7 mouse cellular contexts compared by ENCODE assay signal in the genomic region with DNA sequence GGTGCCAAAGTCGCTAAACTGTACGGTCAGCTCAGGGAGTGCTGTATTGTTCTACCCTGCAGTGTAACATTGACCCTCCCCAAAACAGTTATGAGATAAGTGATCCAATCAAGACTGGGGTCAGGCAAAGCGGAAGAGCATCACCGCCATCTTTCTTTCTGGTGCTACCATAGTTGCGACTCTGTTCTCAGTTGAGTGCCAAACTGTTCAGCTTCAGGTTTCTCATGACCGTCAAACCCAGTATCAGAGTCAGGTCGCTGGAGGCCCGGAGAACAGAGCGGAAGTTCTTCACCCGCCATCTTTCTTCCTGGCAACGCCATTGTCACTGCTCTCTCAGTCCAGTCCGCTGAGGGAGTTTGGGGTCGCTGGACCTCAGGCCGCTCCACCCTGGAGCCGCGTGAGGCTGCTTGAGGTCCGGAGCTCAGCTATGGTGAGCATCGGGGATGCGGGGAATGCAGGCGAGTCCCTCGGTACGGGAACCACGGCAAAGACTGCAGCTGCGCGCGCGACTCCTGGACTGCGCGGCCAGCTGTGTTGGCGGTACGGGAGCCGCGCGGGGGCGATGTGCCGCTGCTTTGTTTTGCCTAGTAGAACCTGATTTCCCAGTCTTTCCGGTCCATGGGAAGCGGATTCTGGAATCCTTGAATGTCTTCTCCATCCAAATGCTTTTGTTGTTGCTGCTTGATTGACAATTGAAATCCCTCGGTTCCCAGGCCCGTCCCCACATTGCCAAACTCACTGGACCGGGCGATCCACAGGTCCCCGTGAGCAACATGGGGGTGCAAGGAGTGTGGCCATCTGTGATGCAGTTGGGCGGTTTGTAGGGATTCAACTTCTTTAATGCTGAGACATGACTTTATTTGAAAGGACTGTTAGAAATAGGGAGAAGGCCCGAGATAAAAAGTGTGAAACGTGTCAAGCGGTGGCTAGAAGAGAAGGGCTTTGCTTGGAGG. TPM values are rescaled to one million over a fixed set of nuclear protein-coding genes. Genes with fewer than 3 reads are reported as not detected.
DNase-seq lines count a peak whose midpoint lies in the region; ATAC-seq lines count a peak whose summit lies in the region.

A gene (plus strand): TSS at position 300 of the 953 bp plus-strand sequence.
A gene (plus strand): TSS at position 327 of the 953 bp plus-strand sequence.

- H3K4me3 ChIP-seq in intestine, embryonic 14.5 days (ENCODE audit: low read depth, low read length), result peak within 1 kb of the TSS; percentile 59

- H3K4me1 ChIP-seq in intestine, embryonic 14.5 days (replicated peaks; ENCODE audit: control insufficient read depth, insufficient read depth, low read length), result 0 out of 2 replicates have a peak, but pooled peaks cover 3% of the 10 kb centered on the region

- peak within 1 kb of the TSS; percentile 92 for H3K27ac ChIP-seq in intestine, embryonic 14.5 days (ENCODE audit: low read depth)

- 0 out of 2 replicates have a peak, but pooled peaks cover 3% of the 10 kb centered on the region for H3K9me3 ChIP-seq in intestine, embryonic 14.5 days (ENCODE audit: control insufficient read depth, low read length)

- WGBS in intestine, embryonic 14.5 days, result 8% methylated on average over 47 of the region's 47 CpGs

- H3K27me3 ChIP-seq in intestine, embryonic 14.5 days (replicated peaks; ENCODE audit: control insufficient read depth, insufficient read depth, low read length), result no peaks in the 10 kb centered on the region

- H3K36me3 ChIP-seq in intestine, embryonic 14.5 days (ENCODE audit: control insufficient read depth, insufficient read depth, low read length), result peaks cover 3% of the 10 kb centered on the region; the same call in 1 of the 2 replicates

- H3K9ac ChIP-seq in intestine, embryonic 14.5 days (ENCODE audit: low read length), result peak within 1 kb of the TSS; percentile 82

- intact Hi-C loops in left cerebral cortex, postnatal 14 days (cut with DNase I), result no loop called here

- H3K4me2 ChIP-seq in intestine, embryonic 14.5 days (ENCODE audit: low read length), result peak within 1 kb of the TSS; percentile 59

- peak; percentile 94 for ATAC-seq in intestine, embryonic 14.5 days (replicated peaks; ENCODE audit: low FRiP score, low TSS enrichment, low read depth)

- peak; percentile 81 to 87 for DNase-seq in adrenal gland, adult 18-20 months (ENCODE audit: low spot score in 2 of 2)
- peak; percentile 89 for DNase-seq in embryo, embryonic 11 days
- DNase-seq in gastrocnemius, postnatal 25 days, result peak; percentile 86
- peak; percentile 95 for DNase-seq in intestine, embryonic 14.5 days (ENCODE audit: low spot score)
- peak; percentile 87 to 88 for DNase-seq in left cerebral cortex, postnatal 14 days (ENCODE audit: low spot score in 2 of 2)
- peak; percentile 82 for DNase-seq in mesoderm, embryonic 11.5 days (ENCODE audit: low read depth, low spot score)
- peak; percentile 83 for DNase-seq in right cerebral cortex, postnatal 4 days

RNA-seq across cellular contexts. Expression of the first gene that starts in this region (rescaled TPM):
- 1 to 10 TPM; 5.4 to 7.0 TPM for total RNA-seq in adrenal gland, adult 18-20 months (2021)
- total RNA-seq in gastrocnemius, postnatal 25 days (2021), result 1 to 10 TPM; 2.5 to 2.6 TPM
- polyA plus RNA-seq in intestine, embryonic 14.5 days (2014; fragmentation: Nextera tagmentation; extraction: Ambion mirVana), result 4.1 and 6.4 TPM in 2 replicates
- total RNA-seq in left cerebral cortex, postnatal 14 days (2021), result 10 to 100 TPM; 11.4 to 12.9 TPM

RNA-seq across cellular contexts. Expression of the second gene that starts in this region (rescaled TPM):
- 10 to 100 TPM; 26.5 to 36.6 TPM for total RNA-seq in adrenal gland, adult 18-20 months (2021)
- total RNA-seq in gastrocnemius, postnatal 25 days (2021), result 10 to 100 TPM; 14.5 to 18.5 TPM
- polyA plus RNA-seq in intestine, embryonic 14.5 days (2014; fragmentation: Nextera tagmentation; extraction: Ambion mirVana), result 23.1 and 25.2 TPM in 2 replicates
- 10 to 100 TPM; 24.2 to 31.3 TPM for total RNA-seq in left cerebral cortex, postnatal 14 days (2021)

Comparison
In these comparisons a context has a peak if more than half of its experiments do, and no peak if none do; other contexts are left out.
1. Peak in every context shown above with its lines: DNase-seq, ATAC-seq, H3K4me3 ChIP-seq and H3K27ac ChIP-seq.